Mouse (Mus musculus) kidney, adult 2 months (tissue): ENCODE results near the gene Adsl.

ENCODE experiments used
- CTCF ChIP-seq: fragments of 200-500 bp; conservative IDR thresholded peaks from 2 replicates; pipeline ENCODE4 v1.5.1; 2011; ENCODE audit warnings: low read depth, mild to moderate bottlenecking, control low read depth, low read length, moderate library complexity, mixed read lengths; ENCODE audit not compliant: insufficient read depth, insufficient read length
- POLR2A ChIP-seq: fragments of 200-500 bp; IDR thresholded peaks from one replicate; pipeline ENCODE4 v1.6.1; 2011; ENCODE audit warnings: low read depth, low read length, control low read depth

DNA sequence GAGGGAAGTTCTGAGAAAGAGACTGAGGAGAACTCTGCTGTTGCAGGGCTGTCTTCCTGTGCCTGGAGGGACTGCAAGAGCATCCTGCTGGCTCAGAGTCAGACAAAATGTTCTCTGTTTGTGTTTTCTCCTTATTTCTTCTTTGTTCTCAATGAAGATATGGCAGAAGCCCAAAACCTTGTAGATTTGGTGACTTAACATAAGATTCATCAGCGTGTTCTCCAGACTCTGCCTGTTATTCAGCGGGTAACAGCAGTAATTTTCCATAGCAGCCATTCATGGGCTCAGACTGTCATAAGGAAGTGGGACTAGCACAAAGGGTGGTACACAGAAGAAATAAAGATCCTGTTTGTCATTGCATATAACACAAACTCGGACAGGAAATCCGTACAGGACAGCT, 31.3 kb downstream of the Adsl start:
- TF ChIP-seq CTCF (no peak), POLR2A (no peak)
